Mouse (Mus musculus): Measurements from ENCODE around the gene Rab43.

Rab43 gene

DNA sequence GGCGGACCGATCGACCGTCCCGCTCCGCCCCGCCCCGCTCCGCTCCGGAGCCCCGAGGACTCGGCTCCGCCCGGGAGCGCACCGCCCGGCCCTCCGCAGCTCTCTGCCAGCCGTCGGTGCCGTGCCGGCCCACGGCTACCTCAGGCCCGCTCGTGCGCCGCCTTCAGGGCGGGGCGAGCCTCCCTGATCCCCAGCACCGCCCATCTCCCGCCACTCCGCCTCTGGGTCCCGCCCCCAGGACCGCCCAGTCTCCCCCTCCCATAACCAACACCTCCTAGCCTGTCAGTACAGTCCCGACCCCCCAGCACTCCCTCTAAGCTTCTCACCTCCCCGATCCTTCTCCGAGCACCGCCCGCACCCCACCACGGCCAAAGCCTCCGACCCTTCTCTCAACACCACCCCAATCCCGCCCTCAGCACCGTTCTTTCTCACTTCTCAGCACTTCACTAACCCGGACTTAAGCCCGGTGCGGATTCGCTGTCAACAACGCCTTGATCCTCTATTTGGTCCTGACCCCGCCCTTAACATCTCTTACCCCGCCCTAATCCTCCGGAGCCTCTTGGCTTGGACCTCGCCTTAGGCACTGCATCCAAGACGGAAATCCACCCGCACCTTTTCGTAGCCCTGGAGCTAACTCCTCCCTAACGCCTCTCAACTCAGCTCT, at the start of gene Rab43:
Rab43 (minus strand) TSS at position 490 of the 664 bp plus-strand sequence.
- DNase-seq: peak; percentile 90

GRCm38 (mm10) chr6:87857071-87857470, 45.1 kb upstream of the Rab43 start:
- DNase-seq: no peak

- no peak for DNase-seq
These were observed 41.5 kb upstream of the Rab43 start for GRCm38 (mm10) chr6:87853446-87853845.

DNA sequence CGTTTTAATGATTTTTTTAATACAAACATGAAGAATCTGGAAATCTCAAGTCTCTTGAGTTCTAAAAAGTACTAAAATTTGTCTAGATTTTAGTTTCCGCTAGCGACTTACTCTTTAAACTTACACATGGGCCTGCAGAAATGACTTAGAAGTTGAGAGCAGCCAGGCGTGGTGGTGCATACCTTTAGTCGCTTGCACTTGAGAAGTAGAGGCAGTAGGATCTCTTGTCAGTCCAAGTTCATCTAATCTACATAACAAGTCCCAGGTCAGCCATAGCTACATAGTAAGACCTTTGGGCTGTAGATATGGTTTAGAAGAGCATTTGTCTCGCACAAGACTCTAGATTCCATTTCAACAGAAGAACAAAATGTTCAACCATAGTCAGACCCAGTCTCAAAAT, 39.9 kb upstream of the Rab43 start:
- DNase-seq: no peak

- DNase-seq: peak; percentile 97
These were observed 39.1 kb upstream of the Rab43 start, which contains the start of gene Cnbp for GRCm38 (mm10) chr6:87850900-87851614. Gene Cnbp (minus strand): TSS chr6:87851106.

DNA sequence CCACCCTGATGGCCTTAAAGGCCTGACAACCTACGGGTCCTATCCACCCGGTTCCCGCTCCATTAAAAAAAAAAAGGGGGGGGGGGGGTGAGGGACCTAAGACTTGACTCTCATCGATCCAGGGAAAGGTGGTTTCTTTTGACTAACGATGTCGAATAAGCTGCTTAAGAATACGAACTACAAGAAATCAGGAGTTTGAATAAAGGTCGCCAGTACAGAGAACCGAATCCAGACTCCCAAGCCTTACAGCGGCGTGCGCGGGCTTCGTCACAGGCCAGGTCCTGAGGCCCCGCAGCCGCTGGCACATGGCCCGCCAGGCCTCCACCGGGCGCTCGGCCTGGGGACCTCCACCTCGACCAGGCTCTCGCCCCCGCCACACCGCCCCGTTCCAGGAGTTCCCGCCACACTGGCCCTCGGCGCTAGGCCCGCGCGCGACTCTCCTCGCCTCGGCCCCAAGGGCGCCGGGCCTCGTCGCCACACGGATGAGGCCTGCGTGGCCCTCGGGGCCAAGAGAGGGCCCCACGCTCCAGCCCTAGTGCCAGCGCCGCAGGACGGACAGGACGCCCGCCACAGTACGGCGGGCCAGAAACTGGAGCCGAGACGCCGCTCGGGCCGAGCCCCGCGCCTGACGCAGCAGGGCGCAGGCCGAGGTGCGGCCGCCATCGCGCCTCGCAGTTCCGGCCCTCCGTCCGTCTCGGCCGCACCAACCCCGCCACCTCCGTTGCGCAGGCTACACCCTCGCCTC, 38.4 kb upstream of the Rab43 start:
- DNase-seq: no peak

DNA sequence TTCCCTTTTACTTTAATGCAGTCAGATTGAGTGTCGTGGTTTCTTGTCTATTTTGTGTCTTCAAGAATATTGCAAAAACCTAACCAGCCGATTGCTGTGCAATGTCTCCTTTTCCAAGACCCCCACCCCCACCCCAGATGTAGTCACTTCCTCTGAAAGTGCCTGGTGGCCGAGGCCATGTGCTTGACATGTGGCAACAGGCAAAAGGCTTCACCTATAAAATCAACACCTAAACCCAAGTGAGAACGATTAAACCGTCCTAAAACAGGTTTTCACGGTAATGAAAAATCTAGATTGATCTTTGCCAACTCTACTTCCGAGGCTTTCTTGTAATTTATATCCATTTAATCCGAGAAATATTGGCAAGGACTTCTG, 37.8 kb upstream of the Rab43 start:
- no peak for DNase-seq

DNA sequence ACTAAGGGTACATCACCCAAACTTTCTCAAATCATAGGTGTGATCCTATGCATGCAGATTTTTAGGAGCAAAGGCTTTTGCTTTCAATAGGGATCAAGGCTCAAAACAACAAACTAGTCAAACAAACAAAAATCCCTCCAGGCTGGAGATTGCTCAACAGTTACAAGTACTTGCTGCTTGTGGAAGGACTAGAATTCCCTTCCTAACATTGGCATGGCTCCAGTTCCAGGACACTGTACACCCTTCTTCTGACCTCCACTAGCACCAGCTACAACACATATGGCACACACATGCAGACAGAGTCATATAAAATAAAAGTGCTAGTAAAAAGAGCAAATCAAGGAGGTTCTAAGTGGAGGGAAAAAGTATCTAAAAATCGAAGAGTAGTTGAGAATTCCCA, 34.8 kb upstream of the Rab43 start:
- DNase-seq: no peak

DNA sequence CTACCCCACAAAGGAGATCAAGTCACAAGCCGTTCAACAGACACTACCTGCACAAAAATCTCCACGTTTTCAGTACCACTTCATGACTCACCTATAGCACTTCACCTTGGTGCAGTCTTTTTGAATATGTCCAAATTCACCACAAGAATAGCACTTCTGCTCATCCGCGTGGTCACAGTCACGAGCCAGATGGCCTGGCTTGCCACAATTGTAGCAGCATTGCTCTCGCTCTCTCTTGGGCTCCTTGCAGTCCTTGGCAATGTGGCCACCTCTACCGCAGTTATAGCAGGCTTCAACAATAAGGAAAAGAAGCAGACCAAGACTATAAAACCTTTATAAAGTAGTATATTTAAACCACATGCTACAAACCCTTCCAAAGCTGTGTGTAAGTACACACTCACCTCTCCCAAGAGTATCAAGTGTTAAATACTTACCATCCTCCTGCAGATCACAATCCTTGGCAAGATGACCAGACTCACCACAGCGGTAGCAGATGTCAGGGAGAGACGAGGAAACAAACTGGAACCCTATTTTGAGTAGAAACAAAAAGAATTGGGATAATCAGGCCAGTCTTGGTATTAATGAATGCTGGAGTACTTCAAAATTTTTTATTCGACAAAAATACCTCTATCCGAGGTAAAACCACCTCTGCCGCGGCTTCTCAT, 33.2 kb upstream of the Rab43 start:
- no peak for DNase-seq

DNA sequence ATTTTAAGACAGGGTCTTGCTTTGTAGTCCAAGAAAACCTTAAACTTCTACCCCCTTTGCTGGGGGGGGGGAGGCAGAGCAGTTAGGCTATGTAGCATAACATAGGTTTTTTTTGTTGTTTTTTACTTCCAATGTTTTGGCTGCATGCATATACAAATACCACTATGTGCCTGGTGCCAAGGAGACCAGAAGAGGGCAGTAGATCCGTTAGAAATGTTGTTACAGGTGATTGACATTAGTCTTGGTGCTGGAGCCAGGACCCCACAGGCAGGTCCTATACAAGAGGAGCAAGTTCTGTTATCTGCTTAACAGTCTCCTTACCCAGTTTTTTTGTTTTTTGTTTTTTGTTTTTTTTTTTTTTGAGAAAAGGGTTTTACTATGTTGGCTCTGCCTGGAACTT, 30.3 kb upstream of the Rab43 start:
- DNase-seq: no peak

DNA sequence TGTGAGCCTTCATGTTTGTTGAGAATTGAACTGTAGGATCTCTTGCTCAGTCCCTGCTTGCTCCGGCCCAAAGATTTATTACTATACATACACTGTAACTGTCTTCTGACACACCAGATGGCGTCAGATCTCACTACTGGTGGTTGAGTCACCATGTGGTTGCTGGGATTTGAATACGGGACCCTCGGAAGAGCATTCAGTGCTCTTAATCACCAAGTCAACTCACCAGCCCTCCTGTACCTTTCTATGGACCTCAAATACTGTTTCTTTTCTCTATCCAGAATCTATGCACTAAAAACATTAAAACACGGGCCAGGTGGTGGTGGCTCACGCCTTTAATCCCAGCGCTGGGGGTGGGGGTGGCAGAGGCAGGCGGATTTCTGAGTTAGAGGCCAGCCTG, 29.7 kb upstream of the Rab43 start:
- no peak for DNase-seq

GRCm38 (mm10) chr6:87839797-87840341, 27.9 kb upstream of the Rab43 start:
- DNase-seq: no peak

GRCm38 (mm10) chr6:87838551-87839197, 26.7 kb upstream of the Rab43 start, which contains the start of gene Isy1:
Gene Isy1 (minus strand): TSS chr6:87838798.
- DNase-seq: peak; percentile 97

DNA sequence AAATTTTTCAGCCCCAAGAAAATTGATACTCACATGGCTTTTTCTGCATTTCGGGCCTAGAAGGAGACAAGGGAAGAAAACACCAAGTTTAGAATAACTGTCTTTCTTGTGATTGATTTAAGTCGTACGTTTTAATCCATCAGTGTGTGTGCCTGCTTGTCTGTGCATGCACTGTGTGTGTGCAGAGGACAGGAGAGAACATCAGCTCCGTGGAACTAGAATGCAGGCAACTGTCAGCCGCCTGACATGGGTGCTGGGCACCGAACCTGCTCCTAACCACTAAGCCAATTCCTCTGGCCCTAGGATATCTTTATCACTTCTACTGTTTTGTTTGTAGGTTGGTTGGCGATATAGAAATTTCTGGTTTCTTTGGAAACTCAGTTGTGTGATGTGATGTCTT, 23.7 kb upstream of the Rab43 start, which contains the start of gene Gm45140:
Gm45140 (minus strand) TSS at position 101 of the 400 bp plus-strand sequence.
- DNase-seq: no peak

DNA sequence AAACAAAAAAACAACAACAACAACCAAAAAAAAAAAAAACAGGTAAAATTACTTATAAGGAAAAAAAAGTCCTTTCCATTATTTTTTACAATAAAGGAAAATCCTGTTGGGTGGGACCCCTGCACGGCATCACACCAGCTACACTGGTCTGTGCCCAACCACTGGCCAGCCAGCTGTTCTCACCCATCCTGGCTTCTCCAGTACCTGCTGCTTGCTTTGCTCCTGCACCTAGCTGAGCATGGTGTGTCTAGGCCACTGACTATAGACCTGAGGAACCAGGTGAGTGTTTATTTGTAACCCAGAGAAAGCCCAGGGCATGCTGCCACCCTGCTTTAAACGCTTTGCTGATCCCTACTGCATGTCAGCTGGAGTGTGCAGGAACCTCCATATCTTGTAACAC, 8.4 kb upstream of the Rab43 start:
- DNase-seq: no peak

- DNase-seq: no peak
These were observed 2.5 kb upstream of the Rab43 start for GRCm38 (mm10) chr6:87814486-87814885.

DNA sequence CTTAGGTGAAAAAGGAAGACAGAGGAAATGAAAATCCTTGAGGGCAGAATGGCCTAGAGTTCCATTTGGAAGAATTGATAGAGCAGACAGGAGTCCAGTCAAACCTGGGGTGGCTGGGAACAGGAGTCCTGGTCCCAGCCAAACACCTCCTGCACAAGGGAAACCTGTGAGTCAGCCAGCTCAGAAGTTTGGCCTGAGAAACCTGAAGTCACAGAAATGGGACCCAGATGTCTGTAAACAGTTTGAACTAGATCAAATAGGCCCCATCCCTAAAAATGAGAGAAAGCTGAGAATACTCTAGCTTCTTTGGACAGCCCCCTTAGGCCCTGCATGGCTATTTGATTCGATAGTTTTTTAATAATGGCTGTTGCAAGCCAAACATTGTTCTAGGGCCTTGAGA, 692 bp upstream of the Rab43 start:
- no peak for DNase-seq

DNA sequence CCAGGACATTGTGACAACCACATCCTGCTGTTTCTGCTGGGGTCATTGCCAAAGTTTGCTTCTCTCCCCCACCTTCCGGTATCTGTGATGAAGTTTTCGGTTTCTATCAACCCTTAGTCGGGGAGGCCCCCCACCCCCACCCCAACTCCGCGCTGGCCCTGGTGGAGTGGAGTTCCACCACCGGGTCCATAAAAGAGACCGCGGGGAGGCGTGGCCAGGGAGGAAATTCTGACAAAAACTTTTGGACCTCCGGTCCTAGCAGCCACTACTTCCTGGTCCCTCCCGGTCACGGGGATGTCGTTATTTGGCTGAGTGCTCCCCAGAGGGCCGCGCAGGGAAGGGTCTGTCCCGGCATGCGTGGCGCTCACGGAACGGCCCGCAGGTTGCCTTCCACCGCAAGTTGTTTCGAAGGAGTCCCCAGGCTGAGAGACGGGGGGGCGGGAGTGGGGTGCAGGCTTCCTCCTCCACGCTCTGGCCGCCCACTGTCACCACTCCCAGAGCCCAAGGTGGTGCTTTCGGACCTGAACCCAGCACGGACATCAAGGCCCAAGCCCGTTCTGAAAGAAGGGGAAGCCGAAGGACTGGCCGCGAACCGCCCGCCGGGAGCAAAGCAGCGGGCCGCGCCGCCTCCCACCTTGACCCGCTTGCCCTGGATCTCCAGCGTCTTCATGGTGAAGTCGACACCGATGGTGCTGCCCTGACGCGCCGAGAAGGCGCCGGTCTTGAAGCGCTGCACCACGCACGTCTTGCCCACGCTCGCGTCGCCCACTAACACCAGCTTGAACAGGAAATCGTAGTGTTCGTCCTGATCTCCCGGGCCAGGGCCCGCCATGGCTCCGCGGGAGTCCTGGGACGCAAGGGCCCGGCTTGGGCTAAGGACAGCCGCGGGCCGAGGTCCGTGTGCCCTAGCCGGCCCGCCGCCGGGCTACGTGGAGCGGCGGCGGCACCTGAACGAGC, 973 bp downstream of the Rab43 start:
- DNase-seq: peak; percentile 52

- no peak for DNase-seq
These were observed 1.7 kb downstream of the Rab43 start for GRCm38 (mm10) chr6:87810311-87810710.

DNA sequence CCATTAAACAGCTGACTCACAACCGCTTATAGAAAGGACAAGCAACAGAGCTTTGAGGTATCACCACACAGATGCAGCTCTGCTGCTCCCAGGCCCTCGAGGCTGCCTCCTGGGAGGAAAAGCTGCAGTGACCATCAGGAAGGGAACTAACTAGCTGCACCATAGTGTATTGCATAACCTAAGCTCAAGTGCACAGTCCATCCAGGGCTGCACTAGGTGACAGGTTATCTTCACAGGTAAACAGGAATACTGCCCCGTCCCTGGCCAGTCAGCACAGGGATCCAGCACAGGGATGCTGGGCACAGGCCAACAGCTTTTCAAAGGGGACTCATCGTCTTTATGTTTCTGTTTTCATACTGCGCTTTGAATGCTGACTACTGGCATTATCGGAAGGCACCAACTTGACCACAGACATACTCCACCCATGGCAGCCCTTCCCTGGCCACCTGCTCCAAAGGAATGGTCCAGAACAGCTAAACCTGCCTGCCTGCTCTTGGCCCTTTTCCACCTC, 2.3 kb downstream of the Rab43 start:
- DNase-seq: no peak

- no peak for DNase-seq
These were observed 2.8 kb downstream of the Rab43 start for GRCm38 (mm10) chr6:87809144-87809543.
